Mouse (Mus musculus): ENCODE measurements around the gene Kif13a. TPM values are rescaled to one million over a fixed set of nuclear protein-coding genes. Genes with fewer than 3 reads are reported as not detected.
A peak's percentile ranks its signal among the peaks of the same experiment; 100 is the strongest.

Kif13a gene
- polyA plus RNA-seq, 1 experiment: 5.3 TPM

GRCm38 (mm10) chr13:46907861-46908260 is 21.8 kb downstream of the Kif13a start:
- no peak overlapping the region for H3K4me3 ChIP-seq (ENCODE audit: control insufficient read depth, low read depth, low read length)
- TF ChIP-seq CTCF (IDR thresholded peaks at IDR 0.05; ENCODE audit: control insufficient read depth, insufficient read depth, insufficient replicate concordance, low read depth, low read length) (no peak), POLR2A (IDR thresholded peaks at IDR 0.05; ENCODE audit: control insufficient read depth, low read depth, low read length) (no peak)
- H3K4me1 ChIP-seq (ENCODE audit: control insufficient read depth, insufficient read depth, low read length): no peaks in the 10 kb centered on the region
- H3K27me3 ChIP-seq (ENCODE audit: control insufficient read depth, insufficient read depth, low read length): no peaks in the 10 kb centered on the region
- H3K27ac ChIP-seq (ENCODE audit: control insufficient read depth, insufficient read depth, low read depth, low read length): no peak overlapping the region
- no peaks in the 10 kb centered on the region for H3K36me3 ChIP-seq (ENCODE audit: control insufficient read depth, insufficient read depth, low read length)

- H3K4me3 ChIP-seq (ENCODE audit: control insufficient read depth, low read depth, low read length): no peak overlapping the region
- no peaks in the 10 kb centered on the region for H3K4me1 ChIP-seq (ENCODE audit: control insufficient read depth, insufficient read depth, low read length)
- no peaks in the 10 kb centered on the region for H3K36me3 ChIP-seq (ENCODE audit: control insufficient read depth, insufficient read depth, low read length)
- H3K27me3 ChIP-seq (ENCODE audit: control insufficient read depth, insufficient read depth, low read length): no peaks in the 10 kb centered on the region
- TF ChIP-seq CTCF (IDR thresholded peaks at IDR 0.05; ENCODE audit: control insufficient read depth, insufficient read depth, insufficient replicate concordance, low read depth, low read length) (no peak), POLR2A (IDR thresholded peaks at IDR 0.05; ENCODE audit: control insufficient read depth, low read depth, low read length) (no peak)
- H3K27ac ChIP-seq (ENCODE audit: control insufficient read depth, insufficient read depth, low read depth, low read length): no peak overlapping the region
Measured at GRCm38 (mm10) chr13:46907115-46907514, 22.6 kb downstream of the Kif13a start.

- Histone ChIP-seq H3K36me3 (ENCODE audit: control insufficient read depth, insufficient read depth, low read length) (no peaks in the 10 kb centered on the region), H3K27me3 (ENCODE audit: control insufficient read depth, insufficient read depth, low read length) (no peaks in the 10 kb centered on the region), H3K4me3 (ENCODE audit: control insufficient read depth, low read depth, low read length) (no peak overlapping the region), H3K27ac (ENCODE audit: control insufficient read depth, insufficient read depth, low read depth, low read length) (no peak overlapping the region), H3K4me1 (ENCODE audit: control insufficient read depth, insufficient read depth, low read length) (no peaks in the 10 kb centered on the region)
- TF ChIP-seq POLR2A (IDR thresholded peaks at IDR 0.05; ENCODE audit: control insufficient read depth, low read depth, low read length): no peak
- TF ChIP-seq CTCF (IDR thresholded peaks at IDR 0.05; ENCODE audit: control insufficient read depth, insufficient read depth, insufficient replicate concordance, low read depth, low read length): no peak
Measured at GRCm38 (mm10) chr13:46905971-46906370, 23.7 kb downstream of the Kif13a start.

GRCm38 (mm10) chr13:46904982-46905621 is 24.6 kb downstream of the Kif13a start:
- H3K27ac ChIP-seq (ENCODE audit: control insufficient read depth, insufficient read depth, low read depth, low read length): no peak overlapping the region
- TF ChIP-seq POLR2A (IDR thresholded peaks at IDR 0.05; ENCODE audit: control insufficient read depth, low read depth, low read length) (no peak), CTCF (IDR thresholded peaks at IDR 0.05; ENCODE audit: control insufficient read depth, insufficient read depth, insufficient replicate concordance, low read depth, low read length) (no peak)
- H3K27me3 ChIP-seq (ENCODE audit: control insufficient read depth, insufficient read depth, low read length): no peaks in the 10 kb centered on the region
- H3K4me3 ChIP-seq (ENCODE audit: control insufficient read depth, low read depth, low read length): no peak overlapping the region
- H3K4me1 ChIP-seq (ENCODE audit: control insufficient read depth, insufficient read depth, low read length): no peaks in the 10 kb centered on the region
- H3K36me3 ChIP-seq (ENCODE audit: control insufficient read depth, insufficient read depth, low read length): no peaks in the 10 kb centered on the region

GRCm38 (mm10) chr13:46902568-46903255 is 27.0 kb downstream of the Kif13a start:
- no peak overlapping the region for H3K27ac ChIP-seq (ENCODE audit: control insufficient read depth, insufficient read depth, low read depth, low read length)

GRCm38 (mm10) chr13:46900870-46901555 is 28.7 kb downstream of the Kif13a start:
- Histone ChIP-seq H3K27ac (ENCODE audit: control insufficient read depth, insufficient read depth, low read depth, low read length) (no peak overlapping the region), H3K4me3 (ENCODE audit: control insufficient read depth, low read depth, low read length) (no peak overlapping the region), H3K36me3 (ENCODE audit: control insufficient read depth, insufficient read depth, low read length) (no peaks in the 10 kb centered on the region), H3K4me1 (ENCODE audit: control insufficient read depth, insufficient read depth, low read length) (no peaks in the 10 kb centered on the region), H3K27me3 (ENCODE audit: control insufficient read depth, insufficient read depth, low read length) (no peaks in the 10 kb centered on the region)
- TF ChIP-seq CTCF (IDR thresholded peaks at IDR 0.05; ENCODE audit: control insufficient read depth, insufficient read depth, insufficient replicate concordance, low read depth, low read length) (no peak), POLR2A (IDR thresholded peaks at IDR 0.05; ENCODE audit: control insufficient read depth, low read depth, low read length) (no peak)

More at GRCm38 (mm10) chr13:46902568-46903255, 27.0 kb downstream of the Kif13a start:
- no peaks in the 10 kb centered on the region for H3K27me3 ChIP-seq (ENCODE audit: control insufficient read depth, insufficient read depth, low read length)
- peak; percentile 20; the same call in 1 of the 2 replicates for TF ChIP-seq CTCF (IDR thresholded peaks at IDR 0.05; ENCODE audit: control insufficient read depth, insufficient read depth, insufficient replicate concordance, low read depth, low read length)
- TF ChIP-seq POLR2A (IDR thresholded peaks at IDR 0.05; ENCODE audit: control insufficient read depth, low read depth, low read length): no peak
- H3K4me3 ChIP-seq (ENCODE audit: control insufficient read depth, low read depth, low read length): no peak overlapping the region
- no peaks in the 10 kb centered on the region for H3K4me1 ChIP-seq (ENCODE audit: control insufficient read depth, insufficient read depth, low read length)
- no peaks in the 10 kb centered on the region for H3K36me3 ChIP-seq (ENCODE audit: control insufficient read depth, insufficient read depth, low read length)

GRCm38 (mm10) chr13:46898837-46899236 is 30.8 kb downstream of the Kif13a start:
- TF ChIP-seq POLR2A (IDR thresholded peaks at IDR 0.05; ENCODE audit: control insufficient read depth, low read depth, low read length) (no peak), CTCF (IDR thresholded peaks at IDR 0.05; ENCODE audit: control insufficient read depth, insufficient read depth, insufficient replicate concordance, low read depth, low read length) (no peak)
- Histone ChIP-seq H3K27me3 (ENCODE audit: control insufficient read depth, insufficient read depth, low read length) (no peaks in the 10 kb centered on the region), H3K4me3 (ENCODE audit: control insufficient read depth, low read depth, low read length) (no peak overlapping the region), H3K36me3 (ENCODE audit: control insufficient read depth, insufficient read depth, low read length) (no peaks in the 10 kb centered on the region), H3K4me1 (ENCODE audit: control insufficient read depth, insufficient read depth, low read length) (no peaks in the 10 kb centered on the region), H3K27ac (ENCODE audit: control insufficient read depth, insufficient read depth, low read depth, low read length) (no peak overlapping the region)

Measured in testis, adult 2 months (tissue).